Mouse (Mus musculus): ENCODE measurements around the gene Macrod1. TPM values are rescaled to one million over a fixed set of nuclear protein-coding genes. Genes with fewer than 3 reads are reported as not detected.

Macrod1 gene
- polyA plus RNA-seq, 1 experiment = 61.7 TPM

DNA sequence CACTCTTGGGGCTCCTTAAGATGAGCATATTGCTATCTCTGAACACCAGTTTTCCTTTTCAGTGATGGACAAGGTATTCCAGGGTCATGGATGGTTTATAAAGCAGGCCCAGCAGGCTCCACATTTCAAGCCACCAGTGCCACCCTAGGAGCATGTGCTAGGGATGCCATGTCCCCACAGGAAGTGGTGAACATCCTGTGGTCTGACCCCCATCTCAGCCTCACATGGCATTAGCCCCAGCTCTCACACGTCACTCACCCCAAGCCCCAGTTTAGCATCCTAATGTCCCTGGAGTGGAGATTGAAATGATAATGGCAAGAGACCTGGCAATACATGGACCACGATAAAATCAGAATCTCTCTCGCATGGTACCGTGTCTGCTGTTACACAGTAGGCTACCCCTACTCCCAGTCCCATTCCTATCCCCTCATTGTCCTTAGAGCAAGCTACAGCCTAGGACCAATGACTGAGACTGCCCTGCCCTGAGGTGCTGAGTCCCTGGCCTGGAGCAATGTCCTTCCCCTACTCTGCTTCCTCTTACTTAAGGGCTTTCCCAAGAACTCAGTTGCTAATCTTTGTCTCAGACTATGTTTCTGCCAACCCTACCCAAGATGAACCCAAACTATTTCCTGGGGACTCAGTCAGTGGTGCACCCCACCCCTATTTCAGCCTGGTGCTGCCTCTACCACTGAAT lies 59.6 kb downstream of the Macrod1 start:
- DNase-seq = no peak
- 76% methylated on average over 4 of the region's 4 CpGs for WGBS
- no peaks in the 10 kb centered on the region for H3K36me3 ChIP-seq (ENCODE audit: control insufficient read depth, insufficient read depth, low read length)
- no peak for TF ChIP-seq CTCF (conservative IDR thresholded peaks at IDR 0.05; ENCODE audit: insufficient read depth, insufficient read length, low read depth, low read length)
- no peak for TF ChIP-seq POLR2A (IDR thresholded peaks at IDR 0.05; ENCODE audit: low read depth, low read length)
- no peak overlapping the region for H3K27ac ChIP-seq (ENCODE audit: insufficient read depth, low read depth, low read length)
- H3K27me3 ChIP-seq (replicated peaks; ENCODE audit: control insufficient read depth, insufficient read depth, low read length) = no peaks in the 10 kb centered on the region
- H3K4me1 ChIP-seq (ENCODE audit: control insufficient read depth, insufficient read depth, low read length) = peaks cover 9% of the 10 kb centered on the region; the same call in 1 of the 2 replicates
- no peak overlapping the region for H3K4me3 ChIP-seq (ENCODE audit: insufficient read depth, low read depth, low read length)

DNA sequence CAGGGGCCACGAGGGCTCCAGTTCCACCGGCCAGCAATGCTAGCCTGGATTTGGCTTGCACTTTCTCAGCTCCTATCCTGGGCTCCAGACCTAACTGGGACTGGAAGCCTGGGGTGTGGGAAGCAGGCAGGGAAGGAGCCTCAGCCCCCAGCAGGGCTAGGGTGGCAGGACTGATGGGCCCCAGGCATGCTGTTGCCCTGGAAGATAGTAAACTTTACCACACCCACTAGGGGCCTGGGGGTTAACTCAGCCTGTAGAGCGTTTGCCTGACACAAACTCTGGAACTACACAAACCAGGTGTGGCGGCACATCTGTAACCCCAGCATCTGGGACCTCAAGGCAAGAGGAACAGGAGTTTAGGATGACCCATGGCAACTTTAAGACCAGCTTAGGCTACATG lies 60.5 kb downstream of the Macrod1 start:
- TF ChIP-seq POLR2A (IDR thresholded peaks at IDR 0.05; ENCODE audit: low read depth, low read length) (no peak), CTCF (conservative IDR thresholded peaks at IDR 0.05; ENCODE audit: insufficient read depth, insufficient read length, low read depth, low read length) (no peak)
- Histone ChIP-seq H3K27me3 (replicated peaks; ENCODE audit: control insufficient read depth, insufficient read depth, low read length) (no peaks in the 10 kb centered on the region), H3K4me1 (ENCODE audit: control insufficient read depth, insufficient read depth, low read length) (peaks cover 12% of the 10 kb centered on the region), H3K36me3 (ENCODE audit: control insufficient read depth, insufficient read depth, low read length) (no peaks in the 10 kb centered on the region), H3K27ac (ENCODE audit: insufficient read depth, low read depth, low read length) (no peak overlapping the region), H3K4me3 (ENCODE audit: insufficient read depth, low read depth, low read length) (no peak overlapping the region)
- 59% methylated on average over 4 of the region's 4 CpGs for WGBS
- DNase-seq = no peak

DNA sequence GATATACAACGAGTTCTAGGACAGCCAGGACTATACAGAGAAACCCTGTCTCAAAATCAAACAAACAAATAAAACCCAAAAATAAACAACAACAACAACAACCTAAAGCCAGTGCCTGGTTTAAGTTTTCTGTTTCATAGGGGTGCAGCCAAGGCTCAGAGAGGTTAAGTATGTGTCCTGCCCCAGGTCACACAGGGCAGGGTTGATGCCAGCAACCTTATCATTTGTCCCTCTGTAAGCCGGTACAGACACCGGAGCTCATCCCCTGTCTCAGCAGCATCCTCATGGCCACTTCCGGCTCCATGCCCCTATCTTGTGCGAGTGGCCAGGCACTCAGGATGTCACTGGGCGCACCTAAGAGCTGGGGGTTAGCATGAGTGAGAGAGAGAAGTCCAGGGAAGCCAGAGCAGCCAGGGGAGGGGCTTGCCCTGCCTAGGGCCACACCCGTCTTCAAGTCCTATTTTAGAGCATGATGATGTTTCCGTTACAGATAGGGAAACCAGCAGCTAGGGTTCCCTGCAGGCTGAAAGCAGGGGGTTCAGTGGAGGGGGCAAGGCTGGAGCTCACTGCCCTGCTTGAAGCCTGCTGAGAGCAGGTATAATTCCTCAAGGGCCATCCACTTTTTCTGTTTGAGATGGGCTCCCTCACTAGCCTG lies 61.2 kb downstream of the Macrod1 start:
- H3K4me1 ChIP-seq (ENCODE audit: control insufficient read depth, insufficient read depth, low read length) = peaks cover 18% of the 10 kb centered on the region
- no peaks in the 10 kb centered on the region for H3K36me3 ChIP-seq (ENCODE audit: control insufficient read depth, insufficient read depth, low read length)
- H3K27ac ChIP-seq (ENCODE audit: insufficient read depth, low read depth, low read length) = no peak overlapping the region
- TF ChIP-seq POLR2A (IDR thresholded peaks at IDR 0.05; ENCODE audit: low read depth, low read length) = no peak
- WGBS = 85% methylated on average over 8 of the region's 8 CpGs
- H3K27me3 ChIP-seq (replicated peaks; ENCODE audit: control insufficient read depth, insufficient read depth, low read length) = no peaks in the 10 kb centered on the region
- H3K4me3 ChIP-seq (ENCODE audit: insufficient read depth, low read depth, low read length) = no peak overlapping the region
- no peak for DNase-seq

DNA sequence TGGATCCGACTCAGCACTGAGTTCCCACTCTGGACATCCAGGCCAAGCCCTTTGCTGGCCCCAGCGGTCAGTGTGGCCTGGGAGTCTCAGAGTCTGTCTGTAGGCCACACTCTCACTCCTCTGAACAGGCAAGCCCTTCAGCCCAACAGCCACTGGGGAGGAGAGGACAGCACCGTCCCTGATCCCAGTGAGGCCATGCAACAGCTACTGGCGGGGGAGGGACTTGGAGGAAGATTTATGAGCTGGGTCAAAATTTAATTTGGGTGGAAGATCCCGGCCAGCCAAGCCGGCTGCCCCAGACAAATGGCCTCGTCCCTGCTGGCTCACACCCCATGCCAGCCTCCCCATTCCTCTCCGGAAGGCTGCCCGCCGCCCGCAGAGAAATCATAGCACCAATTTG lies 64.6 kb downstream of the Macrod1 start:
- Histone ChIP-seq H3K4me1 (ENCODE audit: control insufficient read depth, insufficient read depth, low read length) (peaks cover 16% of the 10 kb centered on the region), H3K27ac (ENCODE audit: insufficient read depth, low read depth, low read length) (no peak overlapping the region; the same call in 1 of the 2 replicates)
- TF ChIP-seq POLR2A (IDR thresholded peaks at IDR 0.05; ENCODE audit: low read depth, low read length) = no peak
- no peak; the same call in 1 of the 2 replicates for TF ChIP-seq CTCF (conservative IDR thresholded peaks at IDR 0.05; ENCODE audit: insufficient read depth, insufficient read length, low read depth, low read length)

DNA sequence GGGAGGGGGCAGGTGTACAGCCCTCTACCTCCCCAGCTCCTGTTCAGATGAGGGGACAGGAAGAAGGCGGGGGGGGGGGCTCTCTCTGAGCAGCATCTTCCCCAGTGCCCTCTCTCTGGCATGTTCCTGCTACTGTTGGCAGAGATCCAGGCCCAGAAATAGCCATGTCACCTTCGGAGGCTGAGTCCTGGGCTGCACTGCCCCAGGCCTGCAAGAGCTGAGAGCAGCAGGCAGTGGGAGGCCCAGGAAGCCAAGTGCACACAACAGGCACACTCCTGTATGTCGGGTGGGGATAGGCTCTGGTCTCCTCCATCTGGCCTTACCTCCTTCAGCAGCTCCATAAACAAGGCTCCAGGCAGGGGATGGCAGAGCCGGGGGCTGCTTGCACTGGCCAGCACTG lies 65.7 kb downstream of the Macrod1 start:
- Histone ChIP-seq H3K27me3 (replicated peaks; ENCODE audit: control insufficient read depth, insufficient read depth, low read length) (no peaks in the 10 kb centered on the region), H3K4me1 (ENCODE audit: control insufficient read depth, insufficient read depth, low read length) (peaks cover 16% of the 10 kb centered on the region), H3K4me3 (ENCODE audit: insufficient read depth, low read depth, low read length) (no peak overlapping the region), H3K36me3 (ENCODE audit: control insufficient read depth, insufficient read depth, low read length) (no peaks in the 10 kb centered on the region), H3K27ac (ENCODE audit: insufficient read depth, low read depth, low read length) (no peak overlapping the region)
- TF ChIP-seq POLR2A (IDR thresholded peaks at IDR 0.05; ENCODE audit: low read depth, low read length) (no peak), CTCF (conservative IDR thresholded peaks at IDR 0.05; ENCODE audit: insufficient read depth, insufficient read length, low read depth, low read length) (no peak)
- DNase-seq = peak; percentile 57
- 45% methylated on average over 4 of the region's 4 CpGs for WGBS

More for the DNA sequence above, 64.6 kb downstream of the Macrod1 start:
- DNase-seq = peak; percentile 74
- Histone ChIP-seq H3K36me3 (ENCODE audit: control insufficient read depth, insufficient read depth, low read length) (no peaks in the 10 kb centered on the region), H3K27me3 (replicated peaks; ENCODE audit: control insufficient read depth, insufficient read depth, low read length) (no peaks in the 10 kb centered on the region), H3K4me3 (ENCODE audit: insufficient read depth, low read depth, low read length) (no peak overlapping the region)
- WGBS = 24% methylated on average over 11 of the region's 11 CpGs

DNA sequence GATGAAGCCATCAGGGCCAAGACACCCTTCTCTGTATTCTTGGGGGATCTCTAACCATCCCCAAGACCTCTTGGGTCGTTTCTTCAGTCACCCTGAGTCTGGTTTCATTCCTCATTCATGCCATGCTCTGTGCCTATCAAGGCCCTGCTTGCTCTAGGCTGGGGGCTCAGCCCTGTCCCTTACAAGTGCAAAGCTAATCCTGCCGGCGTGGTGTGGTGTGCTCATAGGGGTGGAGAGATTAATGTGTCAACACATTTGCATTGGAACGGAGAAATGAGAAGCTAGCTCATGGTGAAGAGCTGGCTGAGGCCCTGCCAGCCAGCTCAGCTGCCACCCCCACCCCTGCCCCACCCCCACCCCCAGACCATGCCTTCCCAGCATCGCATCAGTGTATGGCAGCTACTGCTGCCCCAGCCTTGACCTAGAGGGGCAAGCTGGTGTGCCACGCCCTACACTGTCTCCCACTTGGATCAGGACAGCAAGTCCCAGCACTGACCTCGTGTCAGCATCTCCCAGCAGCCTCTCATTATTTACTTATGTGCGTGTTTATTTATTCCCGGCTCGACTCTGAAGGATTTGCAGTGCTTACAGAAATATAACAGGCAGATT lies 66.2 kb downstream of the Macrod1 start:
- H3K4me3 ChIP-seq (ENCODE audit: insufficient read depth, low read depth, low read length) = no peak overlapping the region
- DNase-seq = no peak
- 44% methylated on average over 10 of the region's 10 CpGs for WGBS
- no peaks in the 10 kb centered on the region for H3K36me3 ChIP-seq (ENCODE audit: control insufficient read depth, insufficient read depth, low read length)
- H3K4me1 ChIP-seq (ENCODE audit: control insufficient read depth, insufficient read depth, low read length) = peaks cover 16% of the 10 kb centered on the region
- no peak overlapping the region for H3K27ac ChIP-seq (ENCODE audit: insufficient read depth, low read depth, low read length)
- TF ChIP-seq CTCF (conservative IDR thresholded peaks at IDR 0.05; ENCODE audit: insufficient read depth, insufficient read length, low read depth, low read length) (no peak), POLR2A (IDR thresholded peaks at IDR 0.05; ENCODE audit: low read depth, low read length) (no peak)
- H3K27me3 ChIP-seq (replicated peaks; ENCODE audit: control insufficient read depth, insufficient read depth, low read length) = no peaks in the 10 kb centered on the region

DNA sequence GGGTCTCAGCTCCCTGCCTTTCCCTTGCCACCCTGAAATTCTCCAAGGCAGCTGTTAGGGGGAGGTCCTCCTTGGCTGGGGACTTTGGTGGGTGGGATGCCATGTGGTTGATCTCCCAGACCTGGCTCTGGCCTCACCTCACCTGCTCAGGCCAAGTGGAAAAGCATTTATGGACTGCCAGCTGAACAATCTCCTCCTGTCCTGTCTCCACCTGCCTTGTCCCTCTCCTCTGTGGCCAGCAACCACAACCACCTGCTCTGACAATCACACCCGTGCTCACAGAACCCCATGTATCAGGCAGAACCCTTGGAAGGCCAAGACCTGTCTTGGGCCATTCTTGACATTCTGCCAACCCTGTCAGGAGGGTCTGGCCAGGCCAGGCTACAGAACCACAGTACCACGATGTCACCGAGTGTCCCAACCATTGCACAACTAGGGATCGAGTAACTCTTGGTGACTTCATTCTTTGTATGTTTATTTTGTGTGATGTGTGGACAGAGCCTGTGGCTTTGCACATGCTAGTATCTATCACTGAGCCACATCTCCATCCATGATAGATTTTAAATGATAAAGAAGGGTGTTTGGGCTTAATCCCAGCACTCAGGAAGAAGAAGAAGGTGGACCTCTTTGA lies 69.0 kb downstream of the Macrod1 start:
- no peaks in the 10 kb centered on the region for H3K36me3 ChIP-seq (ENCODE audit: control insufficient read depth, insufficient read depth, low read length)
- H3K4me1 ChIP-seq (ENCODE audit: control insufficient read depth, insufficient read depth, low read length) = peaks cover 16% of the 10 kb centered on the region
- no peak for TF ChIP-seq CTCF (conservative IDR thresholded peaks at IDR 0.05; ENCODE audit: insufficient read depth, insufficient read length, low read depth, low read length)
- no peak for TF ChIP-seq POLR2A (IDR thresholded peaks at IDR 0.05; ENCODE audit: low read depth, low read length)
- DNase-seq = no peak
- no peak overlapping the region for H3K4me3 ChIP-seq (ENCODE audit: insufficient read depth, low read depth, low read length)
- H3K27me3 ChIP-seq (replicated peaks; ENCODE audit: control insufficient read depth, insufficient read depth, low read length) = no peaks in the 10 kb centered on the region
- 71% methylated on average over 4 of the region's 4 CpGs for WGBS
- no peak overlapping the region for H3K27ac ChIP-seq (ENCODE audit: insufficient read depth, low read depth, low read length)
